Mouse (Mus musculus) liver, postnatal 0 days (tissue): ENCODE data around the gene Cpsf2. TPM values are rescaled to one million over a fixed set of nuclear protein-coding genes. Genes with fewer than 3 reads are reported as not detected.

Experiments used
- ATAC-seq: fragments of 200-750 bp; cut with Nextera tagmentation; 2 replicates; pipeline ENCODE4 v1.8.0; 2017; ENCODE audit warnings: mild to moderate bottlenecking, moderate library complexity
- DNase-seq: peaks from one replicate; pipeline ENCODE4 v3.0.0-alpha.2; 2016
- H3K27ac ChIP-seq: fragments of 300-500 bp; sonication (generic); 2 replicates; pipeline ENCODE4 v1.5.1; 2014; ENCODE audit warnings: antibody characterized with exemption, moderate library complexity, mild to moderate bottlenecking, low read depth
- H3K27me3 ChIP-seq: fragments of 300-500 bp; sonication (generic); 2 replicates; pipeline ENCODE4 v1.6.1; 2014; ENCODE audit warnings: low read length, control low read depth, mixed read lengths; ENCODE audit not compliant: insufficient read depth
- H3K36me3 ChIP-seq: fragments of 300-500 bp; sonication (generic); replicated peaks from 2 replicates; pipeline ENCODE4 v1.6.1; 2014; ENCODE audit warnings: mild to moderate bottlenecking, control low read depth, low read length, moderate library complexity, mixed read lengths; ENCODE audit not compliant: insufficient read depth
- H3K4me1 ChIP-seq: fragments of 300-500 bp; sonication (generic); 2 replicates; pipeline ENCODE4 v1.6.1; 2014; ENCODE audit warnings: antibody characterized with exemption, mild to moderate bottlenecking, control low read depth; ENCODE audit not compliant: insufficient read depth
- H3K4me2 ChIP-seq: fragments of 300-500 bp; sonication (generic); 2 replicates; pipeline ENCODE4 v1.6.1; 2014; ENCODE audit warnings: low read depth, mild to moderate bottlenecking, low read length, moderate library complexity, mixed read lengths
- H3K4me3 ChIP-seq: fragments of 300-500 bp; sonication (generic); 2 replicates; pipeline ENCODE4 v1.5.1; 2014; ENCODE audit warnings: low read depth, low read length
- H3K9ac ChIP-seq: fragments of 300-500 bp; sonication (generic); replicated peaks from 2 replicates; pipeline ENCODE4 v1.6.1; 2014; ENCODE audit warnings: mild to moderate bottlenecking, moderate library complexity
- H3K9me3 ChIP-seq: fragments of 300-500 bp; sonication (generic); 2 replicates; pipeline ENCODE4 v1.6.1; 2016; ENCODE audit warnings: mild to moderate bottlenecking, control low read depth, low read length, mixed read lengths
- CTCF ChIP-seq: sonication (generic); IDR thresholded peaks from 2 replicates; pipeline ENCODE4 v1.5.1; 2016; ENCODE audit warnings: antibody characterized with exemption, low read depth
- EP300 ChIP-seq: IDR thresholded peaks from 2 replicates; pipeline ENCODE4 v1.6.1; 2016; ENCODE audit warnings: antibody characterized with exemption, low read depth, mild to moderate bottlenecking
- WGBS: fragments of 180-500 bp; shearing (Covaris S2); extraction: QIAGEN DNeasy Blood & Tissue Kit; methylation state at CpG from one replicate; pipeline ENCODE4 v1.1.7; 2014; ENCODE audit not compliant: insufficient replicate concordance; 5-methylcytosine and 5-hydroxymethylcytosine counted together
- polyA plus RNA-seq: library from polyadenylated mRNA; unstranded; fragments of >200 nt; fragmentation: Nextera tagmentation; extraction: Ambion mirVana; gene quantifications from 2 replicates; pipeline ENCODE4 v1.2.1, GENCODE M21; 2015

Gene Cpsf2
- polyA plus RNA-seq, 1 experiment from 2014 or later = 12.0 TPM

- Histone ChIP-seq H3K9ac (no peak overlapping the region), H3K4me3 (no peak overlapping the region), H3K27ac (no peak overlapping the region), H3K4me2 (no peak overlapping the region), H3K9me3 (no peaks in the 10 kb centered on the region), H3K27me3 (no peaks in the 10 kb centered on the region), H3K36me3 (no peaks in the 10 kb centered on the region), H3K4me1 (no peaks in the 10 kb centered on the region)
- DNase-seq = no peak
- WGBS = 44% methylated on average over 2 of the region's 2 CpGs
- ATAC-seq = no peak
- TF ChIP-seq CTCF (no peak), EP300 (no peak)
Measured at GRCm38 (mm10) chr12:102041699-102042098, 65.9 kb downstream of the Cpsf2 start.

- 77% methylated on average over 7 of the region's 7 CpGs for WGBS
Measured at GRCm38 (mm10) chr12:102042247-102042646, 66.5 kb downstream of the Cpsf2 start.

GRCm38 (mm10) chr12:102043840-102044239 is 68.1 kb downstream of the Cpsf2 start:
- H3K9me3 ChIP-seq = no peaks in the 10 kb centered on the region
- DNase-seq = peak; percentile 18
- TF ChIP-seq CTCF (no peak), EP300 (no peak)
- H3K4me1 ChIP-seq = no peaks in the 10 kb centered on the region
- no peaks in the 10 kb centered on the region for H3K27me3 ChIP-seq
- no peak overlapping the region for H3K27ac ChIP-seq
- no peak overlapping the region for H3K4me3 ChIP-seq
- 67% methylated on average over 5 of the region's 5 CpGs for WGBS
- ATAC-seq = peak; percentile 81
- H3K9ac ChIP-seq = no peak overlapping the region
- H3K4me2 ChIP-seq = no peak overlapping the region
- no peaks in the 10 kb centered on the region for H3K36me3 ChIP-seq

More at GRCm38 (mm10) chr12:102042247-102042646, 66.5 kb downstream of the Cpsf2 start:
- Histone ChIP-seq H3K27ac (no peak overlapping the region), H3K4me1 (no peaks in the 10 kb centered on the region), H3K4me3 (no peak overlapping the region), H3K36me3 (no peaks in the 10 kb centered on the region), H3K27me3 (no peaks in the 10 kb centered on the region), H3K4me2 (no peak overlapping the region), H3K9ac (no peak overlapping the region), H3K9me3 (no peaks in the 10 kb centered on the region)
- DNase-seq (no peak), ATAC-seq (no peak)
- TF ChIP-seq CTCF (no peak), EP300 (no peak)

GRCm38 (mm10) chr12:102054155-102054554 is 78.4 kb downstream of the Cpsf2 start:
- no peak overlapping the region for H3K9ac ChIP-seq
- ATAC-seq (no peak), DNase-seq (no peak)
- TF ChIP-seq EP300 = no peak
- 0 out of 2 replicates have a peak, but pooled peaks have one; percentile 12 for TF ChIP-seq CTCF
- no peak overlapping the region for H3K4me3 ChIP-seq
- H3K4me1 ChIP-seq = no peaks in the 10 kb centered on the region
- no peak overlapping the region for H3K27ac ChIP-seq
- H3K36me3 ChIP-seq = no peaks in the 10 kb centered on the region
- no peaks in the 10 kb centered on the region for H3K9me3 ChIP-seq
- no peak overlapping the region for H3K4me2 ChIP-seq
- H3K27me3 ChIP-seq = no peaks in the 10 kb centered on the region
- WGBS = 80% methylated on average over 4 of the region's 4 CpGs

- no peak for DNase-seq
- Histone ChIP-seq H3K27ac (no peak overlapping the region), H3K9me3 (no peaks in the 10 kb centered on the region), H3K36me3 (no peaks in the 10 kb centered on the region), H3K4me3 (no peak overlapping the region), H3K4me1 (no peaks in the 10 kb centered on the region), H3K9ac (no peak overlapping the region), H3K27me3 (no peaks in the 10 kb centered on the region), H3K4me2 (no peak overlapping the region)
- TF ChIP-seq CTCF = no peak
- TF ChIP-seq EP300 = no peak
- ATAC-seq = no peak
- 86% methylated on average over 10 of the region's 10 CpGs for WGBS
Measured at GRCm38 (mm10) chr12:102055758-102056157, 80.0 kb downstream of the Cpsf2 start.

Other genes with a start within 250 kb of the Cpsf2 start
- 10.7 TPM in 2 replicates for gene Fbln5, start 156.9 kb upstream of the Cpsf2 start, polyA plus RNA-seq
- gene Trip11, start 62.7 kb upstream of the Cpsf2 start, polyA plus RNA-seq = 8.1 and 12.0 TPM in 2 replicates
- 7.4 and 7.6 TPM in 2 replicates for gene Atxn3, start 17.7 kb upstream of the Cpsf2 start, polyA plus RNA-seq
- 0.05 and 0.08 TPM in 2 replicates for gene Slc24a4, start 152.7 kb downstream of the Cpsf2 start, polyA plus RNA-seq